Mouse (Mus musculus) liver, embryonic 11.5 days (tissue): Measurements from ENCODE around the gene Akap8. TPM values are rescaled to one million over a fixed set of nuclear protein-coding genes. Genes with fewer than 3 reads are reported as not detected.
A peak's percentile ranks its signal among the peaks of the same experiment; 100 is the strongest.

Experiments used
- ATAC-seq: fragments of 200-750 bp; cut with Nextera tagmentation; replicated peaks from 2 replicates; pipeline ENCODE4 v1.8.0; 2017; ENCODE audit warnings: moderate number of reproducible peaks, mild to moderate bottlenecking, moderate TSS enrichment, moderate library complexity; ENCODE audit not compliant: low FRiP score
- DNase-seq: peaks from one replicate; pipeline ENCODE4 v3.0.0-alpha.2; 2017; ENCODE audit warnings: low spot score
- H3K27ac ChIP-seq: fragments of 300-500 bp; sonication (generic); 2 replicates; pipeline ENCODE4 v1.5.1; 2014; ENCODE audit warnings: mild to moderate bottlenecking, low read depth, low read length, control low read depth
- H3K27me3 ChIP-seq: fragments of 300-500 bp; sonication (generic); replicated peaks from 2 replicates; pipeline ENCODE4 v1.6.1; 2014; ENCODE audit warnings: low read length, mixed read lengths; ENCODE audit not compliant: control insufficient read depth, insufficient read depth
- H3K36me3 ChIP-seq: fragments of 300-500 bp; sonication (generic); 2 replicates; pipeline ENCODE4 v1.6.1; 2014; ENCODE audit warnings: mild to moderate bottlenecking, low read length, moderate library complexity, mixed read lengths; ENCODE audit not compliant: control insufficient read depth, insufficient read depth
- H3K4me1 ChIP-seq: fragments of 300-500 bp; sonication (generic); replicated peaks from 2 replicates; pipeline ENCODE4 v1.6.1; 2014; ENCODE audit warnings: low read length, mixed read lengths; ENCODE audit not compliant: control insufficient read depth, insufficient read depth
- H3K4me2 ChIP-seq: fragments of 300-500 bp; sonication (generic); 2 replicates; pipeline ENCODE4 v1.6.1; 2014; ENCODE audit warnings: mild to moderate bottlenecking, control low read depth, moderate library complexity
- H3K4me3 ChIP-seq: fragments of 300-500 bp; sonication (generic); 2 replicates; pipeline ENCODE4 v1.5.1; 2014; ENCODE audit warnings: low read depth, low read length, control low read depth
- H3K9ac ChIP-seq: fragments of 300-500 bp; sonication (generic); 2 replicates; pipeline ENCODE4 v1.6.1; 2014; ENCODE audit warnings: low read depth, low read length, control low read depth
- H3K9me3 ChIP-seq: fragments of 300-500 bp; sonication (generic); 2 replicates; pipeline ENCODE4 v1.6.1; 2016; ENCODE audit warnings: low read length, inconsistent platforms, mixed read lengths; ENCODE audit not compliant: control insufficient read depth
- WGBS: fragments of 180-500 bp; shearing (Covaris S2); extraction: QIAGEN DNeasy Blood & Tissue Kit; methylation state at CpG from one replicate; pipeline ENCODE4 v1.1.7; 2014; 5-methylcytosine and 5-hydroxymethylcytosine counted together
- polyA plus RNA-seq: library from polyadenylated mRNA; unstranded; fragments of >200 nt; fragmentation: Nextera tagmentation; extraction: Ambion mirVana; gene quantifications from 2 replicates; pipeline ENCODE4 v1.2.1, GENCODE M21; 2014

The Akap8 gene
- polyA plus RNA-seq, 1 experiment from 2014 or later = 60.9 TPM

- Histone ChIP-seq H3K4me3 (no peak overlapping the region), H3K36me3 (peaks cover 63% of the 10 kb centered on the region), H3K27ac (no peak overlapping the region), H3K9ac (no peak overlapping the region), H3K27me3 (no peaks in the 10 kb centered on the region), H3K9me3 (no peaks in the 10 kb centered on the region), H3K4me1 (0 out of 2 replicates have a peak, but pooled peaks cover 4% of the 10 kb centered on the region), H3K4me2 (no peak overlapping the region)
- ATAC-seq (no peak), DNase-seq (no peak)
- 81% methylated on average over 2 of the region's 2 CpGs for WGBS
These were observed 14.8 kb upstream of the Akap8 start for GRCm38 (mm10) chr17:32335869-32336268.

GRCm38 (mm10) chr17:32334921-32335320 is 13.9 kb upstream of the Akap8 start:
- Histone ChIP-seq H3K4me3 (no peak overlapping the region), H3K9me3 (no peaks in the 10 kb centered on the region), H3K4me2 (no peak overlapping the region), H3K4me1 (0 out of 2 replicates have a peak, but pooled peaks cover 4% of the 10 kb centered on the region), H3K27me3 (no peaks in the 10 kb centered on the region), H3K36me3 (peaks cover 66% of the 10 kb centered on the region), H3K27ac (no peak overlapping the region), H3K9ac (no peak overlapping the region)
- ATAC-seq = no peak
- WGBS = 92% methylated on average over 12 of the region's 12 CpGs
- DNase-seq = no peak

- H3K4me3 ChIP-seq = no peak overlapping the region
- no peaks in the 10 kb centered on the region for H3K27me3 ChIP-seq
- WGBS = 76% methylated on average over 31 of the region's 31 CpGs
- H3K27ac ChIP-seq = no peak overlapping the region
- 0 out of 2 replicates have a peak, but pooled peaks cover 4% of the 10 kb centered on the region for H3K4me1 ChIP-seq
- H3K9ac ChIP-seq = no peak overlapping the region
- DNase-seq = no peak
- ATAC-seq = peak; percentile 47
- H3K9me3 ChIP-seq = no peaks in the 10 kb centered on the region
- no peak overlapping the region for H3K4me2 ChIP-seq
- peaks cover 73% of the 10 kb centered on the region for H3K36me3 ChIP-seq
These were observed 12.8 kb upstream of the Akap8 start for GRCm38 (mm10) chr17:32333675-32334303.

GRCm38 (mm10) chr17:32327501-32327900 is 6.5 kb upstream of the Akap8 start:
- H3K36me3 ChIP-seq = peaks cover 33% of the 10 kb centered on the region
- no peak overlapping the region for H3K4me2 ChIP-seq
- H3K9me3 ChIP-seq = no peaks in the 10 kb centered on the region
- H3K27ac ChIP-seq = no peak overlapping the region
- H3K27me3 ChIP-seq = no peaks in the 10 kb centered on the region
- ATAC-seq (no peak), DNase-seq (no peak)
- H3K4me3 ChIP-seq = no peak overlapping the region
- no peak overlapping the region for H3K9ac ChIP-seq
- H3K4me1 ChIP-seq = peaks cover 5% of the 10 kb centered on the region; the same call in 1 of the 2 replicates

GRCm38 (mm10) chr17:32322809-32323208 is 1.8 kb upstream of the Akap8 start:
- peaks cover 13% of the 10 kb centered on the region for H3K36me3 ChIP-seq

GRCm38 (mm10) chr17:32321836-32322235 is 798 bp upstream of the Akap8 start:
- Histone ChIP-seq H3K36me3 (peaks cover 21% of the 10 kb centered on the region), H3K4me1 (peaks cover 25% of the 10 kb centered on the region), H3K4me2 (peak overlapping the region; percentile 98), H3K9ac (peak overlapping the region; percentile 79), H3K27me3 (no peaks in the 10 kb centered on the region), H3K4me3 (peak overlapping the region; percentile 96), H3K27ac (peak overlapping the region; percentile 97), H3K9me3 (no peaks in the 10 kb centered on the region)
- no peak; the same call in none of the 2 replicates for ATAC-seq
- no peak for DNase-seq
- 26% methylated on average over 6 of the region's 6 CpGs for WGBS

More at GRCm38 (mm10) chr17:32322809-32323208, 1.8 kb upstream of the Akap8 start:
- H3K9me3 ChIP-seq = no peaks in the 10 kb centered on the region
- no peak overlapping the region for H3K27ac ChIP-seq
- H3K4me3 ChIP-seq = no peak overlapping the region
- no peaks in the 10 kb centered on the region for H3K27me3 ChIP-seq
- no peak overlapping the region for H3K9ac ChIP-seq
- ATAC-seq (no peak), DNase-seq (no peak)
- peaks cover 25% of the 10 kb centered on the region for H3K4me1 ChIP-seq
- peak overlapping the region; percentile 98 for H3K4me2 ChIP-seq
- WGBS = 76% methylated on average over 1 of the region's 1 CpGs

- WGBS = 1% methylated on average over 21 of the region's 23 CpGs
- Histone ChIP-seq H3K4me3 (peak overlapping the region; percentile 96), H3K4me2 (peak overlapping the region; percentile 98), H3K36me3 (peaks cover 25% of the 10 kb centered on the region), H3K4me1 (peaks cover 25% of the 10 kb centered on the region), H3K27me3 (no peaks in the 10 kb centered on the region), H3K27ac (peak overlapping the region; percentile 97), H3K9ac (peak overlapping the region; percentile 79), H3K9me3 (no peaks in the 10 kb centered on the region)
- no peak for DNase-seq
- ATAC-seq = peak; percentile 81
These were observed 324 bp upstream of the Akap8 start for GRCm38 (mm10) chr17:32321390-32321734.

GRCm38 (mm10) chr17:32319950-32320349 is 1.1 kb downstream of the Akap8 start:
- H3K4me1 ChIP-seq = peaks cover 25% of the 10 kb centered on the region
- 0% methylated on average over 7 of the region's 7 CpGs for WGBS
- H3K36me3 ChIP-seq = peaks cover 35% of the 10 kb centered on the region
- H3K4me3 ChIP-seq = peak overlapping the region; percentile 96
- ATAC-seq = no peak
- DNase-seq = no peak
- H3K27me3 ChIP-seq = no peaks in the 10 kb centered on the region
- H3K9ac ChIP-seq = peak overlapping the region; percentile 92
- H3K9me3 ChIP-seq = no peaks in the 10 kb centered on the region
- peak overlapping the region; percentile 98 for H3K4me2 ChIP-seq
- peak overlapping the region; percentile 97 for H3K27ac ChIP-seq

GRCm38 (mm10) chr17:32317708-32318107 is 3.3 kb downstream of the Akap8 start:
- Histone ChIP-seq H3K27me3 (no peaks in the 10 kb centered on the region), H3K4me3 (no peak overlapping the region), H3K27ac (no peak overlapping the region), H3K4me2 (no peak overlapping the region), H3K9me3 (no peaks in the 10 kb centered on the region), H3K4me1 (peaks cover 21% of the 10 kb centered on the region), H3K36me3 (peaks cover 50% of the 10 kb centered on the region), H3K9ac (no peak overlapping the region)
- no peak for ATAC-seq
- no peak for DNase-seq
- WGBS = 88% methylated on average over 3 of the region's 3 CpGs
